Mouse (Mus musculus) limb, embryonic 13.5 days (tissue): ENCODE data around the gene Cox17. TPM values are rescaled to one million over a fixed set of nuclear protein-coding genes. Genes with fewer than 3 reads are reported as not detected.
"Not testable (repeated sequence)": the region's sequence is repeated elsewhere in the genome, so short reads cannot be mapped to it uniquely, and the experiment has no call there.

Experiments used
- ATAC-seq: fragments of 200-750 bp; cut with Nextera tagmentation; 2 replicates; pipeline ENCODE4 v1.8.0; 2017; ENCODE audit warnings: low read depth, moderate number of reproducible peaks, moderate TSS enrichment; ENCODE audit not compliant: low FRiP score
- H3K27ac ChIP-seq: fragments of 300-500 bp; sonication (generic); 2 replicates; pipeline ENCODE4 v1.5.1; 2015; ENCODE audit warnings: inconsistent platforms, mild to moderate bottlenecking, moderate library complexity
- H3K27me3 ChIP-seq: fragments of 300-500 bp; sonication (generic); 2 replicates; pipeline ENCODE4 v1.6.1; 2015; ENCODE audit warnings: mild to moderate bottlenecking, inconsistent platforms
- H3K36me3 ChIP-seq: fragments of 300-500 bp; sonication (generic); 2 replicates; pipeline ENCODE4 v1.6.1; 2015; ENCODE audit warnings: inconsistent platforms, mild to moderate bottlenecking, moderate library complexity
- H3K4me1 ChIP-seq: fragments of 300-500 bp; sonication (generic); 2 replicates; pipeline ENCODE4 v1.6.1; 2015; ENCODE audit warnings: inconsistent platforms
- H3K4me2 ChIP-seq: fragments of 300-500 bp; sonication (generic); replicated peaks from 2 replicates; pipeline ENCODE4 v1.6.1; 2015; ENCODE audit warnings: inconsistent platforms, mild to moderate bottlenecking, moderate library complexity
- H3K4me3 ChIP-seq: fragments of 300-500 bp; sonication (generic); 2 replicates; pipeline ENCODE4 v1.5.1; 2015; ENCODE audit warnings: moderate library complexity, mild to moderate bottlenecking, inconsistent platforms
- H3K9ac ChIP-seq: fragments of 300-500 bp; sonication (generic); 2 replicates; pipeline ENCODE4 v1.6.1; 2015; ENCODE audit warnings: mild to moderate bottlenecking, inconsistent platforms
- H3K9me3 ChIP-seq: fragments of 300-500 bp; sonication (generic); 2 replicates; pipeline ENCODE4 v1.6.1; 2016; ENCODE audit warnings: inconsistent platforms
- WGBS: fragments of 180-500 bp; shearing (Covaris S2); methylation state at CpG from one replicate; pipeline ENCODE4 v1.1.7; 2015; 5-methylcytosine and 5-hydroxymethylcytosine counted together
- polyA plus RNA-seq: library from polyadenylated mRNA; unstranded; fragments of >200 nt; fragmentation: Nextera tagmentation; extraction: Ambion mirVana; gene quantifications from 2 replicates; pipeline ENCODE4 v1.2.1, GENCODE M21; 2015

The Cox17 gene
- polyA plus RNA-seq, 1 experiment from 2014 or later, result 98.8 TPM

DNA sequence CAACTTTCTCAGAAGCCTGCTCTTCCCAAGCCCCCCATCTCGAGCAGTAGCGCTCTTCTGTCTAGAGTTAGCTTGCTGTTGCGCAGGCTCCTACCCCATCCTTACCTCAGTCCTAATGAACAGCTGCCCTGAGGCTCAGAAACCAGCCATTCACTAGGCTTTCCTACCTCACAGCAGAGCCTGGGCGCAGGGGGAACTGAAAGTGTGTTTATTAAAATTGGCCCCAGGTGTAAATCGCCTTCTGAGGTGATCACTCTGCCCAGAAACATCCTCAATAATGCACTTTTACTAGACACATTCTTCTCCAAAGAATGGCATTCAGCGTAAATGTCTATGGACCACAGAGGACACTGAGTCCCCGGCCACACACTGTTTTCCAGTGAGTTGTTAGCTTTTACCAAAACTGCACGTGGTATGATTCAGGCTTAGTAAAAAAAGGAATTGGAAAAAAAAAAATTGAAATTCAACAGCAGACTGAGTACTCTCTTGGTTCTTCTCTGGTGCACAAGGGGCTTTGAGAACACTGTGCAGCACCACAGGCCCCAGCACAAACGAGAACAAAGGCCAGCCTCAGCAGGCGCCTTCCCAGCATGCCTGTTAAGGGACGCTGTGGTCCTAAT, 19.9 kb upstream of the Cox17 start:
- H3K27ac ChIP-seq, result no peak overlapping the region
- H3K4me2 ChIP-seq, result no peak overlapping the region
- no peaks in the 10 kb centered on the region for H3K9me3 ChIP-seq
- H3K36me3 ChIP-seq, result no peaks in the 10 kb centered on the region
- H3K4me1 ChIP-seq, result no peaks in the 10 kb centered on the region
- no peak overlapping the region for H3K9ac ChIP-seq
- ATAC-seq, result no peak
- H3K27me3 ChIP-seq, result no peaks in the 10 kb centered on the region
- no peak overlapping the region for H3K4me3 ChIP-seq
- 72% methylated on average over 11 of the region's 11 CpGs for WGBS

GRCm38 (mm10) chr16:38329340-38329739, 17.5 kb upstream of the Cox17 start:
- H3K27ac ChIP-seq, result no peak overlapping the region
- no peaks in the 10 kb centered on the region for H3K4me1 ChIP-seq
- H3K9ac ChIP-seq, result no peak overlapping the region
- no peak for ATAC-seq
- H3K4me2 ChIP-seq, result no peak overlapping the region
- H3K4me3 ChIP-seq, result no peak overlapping the region
- H3K9me3 ChIP-seq, result no peaks in the 10 kb centered on the region
- no peaks in the 10 kb centered on the region for H3K27me3 ChIP-seq
- WGBS, result 88% methylated on average over 3 of the region's 3 CpGs
- no peaks in the 10 kb centered on the region for H3K36me3 ChIP-seq

GRCm38 (mm10) chr16:38334431-38334830, 12.4 kb upstream of the Cox17 start:
- no peak for ATAC-seq
- Histone ChIP-seq H3K27me3 (no peaks in the 10 kb centered on the region), H3K36me3 (no peaks in the 10 kb centered on the region), H3K9me3 (no peaks in the 10 kb centered on the region), H3K4me3 (no peak overlapping the region), H3K4me2 (no peak overlapping the region), H3K27ac (no peak overlapping the region), H3K9ac (no peak overlapping the region), H3K4me1 (no peaks in the 10 kb centered on the region)
- WGBS, result 14% methylated on average over 6 of the region's 6 CpGs

DNA sequence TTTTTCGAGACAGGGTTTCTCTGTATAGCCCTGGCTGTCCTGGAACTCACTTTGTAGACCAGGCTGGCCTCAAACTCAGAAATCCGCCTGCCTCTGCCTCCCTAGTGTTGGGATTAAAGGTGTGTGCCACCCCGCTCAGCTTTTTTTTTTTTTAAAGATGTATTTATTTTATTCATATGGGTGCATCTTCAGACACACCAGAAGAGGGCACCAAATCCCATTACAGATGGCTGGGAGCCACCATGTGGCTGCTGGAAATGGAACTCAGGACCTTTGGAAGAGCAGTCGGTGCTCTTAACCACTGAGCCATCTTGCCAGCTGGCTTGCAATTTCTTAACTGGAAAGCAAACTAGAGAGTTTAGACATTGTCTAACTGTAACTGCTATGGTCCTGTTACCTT, 8.7 kb upstream of the Cox17 start:
- H3K4me1 ChIP-seq, result not testable (repeated sequence)
- WGBS, result 88% methylated on average over 4 of the region's 4 CpGs

GRCm38 (mm10) chr16:38341396-38342324, 5.1 kb upstream of the Cox17 start, which contains the start of gene Maats1:
Gene Maats1 (minus strand): TSS chr16:38342143.
- Histone ChIP-seq H3K27ac (no peak within 1 kb of the TSS), H3K4me1 (peaks cover 14% of the 10 kb centered on the region), H3K9me3 (0 out of 2 replicates have a peak, but pooled peaks cover 6% of the 10 kb centered on the region), H3K4me2 (peak within 1 kb of the TSS; percentile 71), H3K36me3 (no peaks in the 10 kb centered on the region), H3K9ac (peak within 1 kb of the TSS; percentile 62), H3K27me3 (no peaks in the 10 kb centered on the region), H3K4me3 (peak within 1 kb of the TSS; percentile 41)
- WGBS, result 9% methylated on average over 30 of the region's 30 CpGs
- ATAC-seq, result peak; percentile 86

More for the DNA sequence above, 8.7 kb upstream of the Cox17 start:
- H3K4me3 ChIP-seq, H3K27ac ChIP-seq, H3K9me3 ChIP-seq, H3K36me3 ChIP-seq, ATAC-seq, H3K9ac ChIP-seq, H3K4me2 ChIP-seq, H3K27me3 ChIP-seq: not testable (repeated sequence)

- WGBS, result 79% methylated on average over 3 of the region's 3 CpGs
- Histone ChIP-seq H3K27me3 (no peaks in the 10 kb centered on the region), H3K9me3 (0 out of 2 replicates have a peak, but pooled peaks cover 3% of the 10 kb centered on the region), H3K36me3 (peaks cover 11% of the 10 kb centered on the region; the same call in 1 of the 2 replicates), H3K4me2 (no peak overlapping the region), H3K4me3 (no peak overlapping the region), H3K9ac (no peak overlapping the region), H3K4me1 (peaks cover 20% of the 10 kb centered on the region), H3K27ac (no peak overlapping the region)
- 0 out of 2 replicates have a peak, but pooled peaks have one; percentile 46 for ATAC-seq
These were observed 1.7 kb upstream of the Cox17 start for GRCm38 (mm10) chr16:38344941-38345725.

DNA sequence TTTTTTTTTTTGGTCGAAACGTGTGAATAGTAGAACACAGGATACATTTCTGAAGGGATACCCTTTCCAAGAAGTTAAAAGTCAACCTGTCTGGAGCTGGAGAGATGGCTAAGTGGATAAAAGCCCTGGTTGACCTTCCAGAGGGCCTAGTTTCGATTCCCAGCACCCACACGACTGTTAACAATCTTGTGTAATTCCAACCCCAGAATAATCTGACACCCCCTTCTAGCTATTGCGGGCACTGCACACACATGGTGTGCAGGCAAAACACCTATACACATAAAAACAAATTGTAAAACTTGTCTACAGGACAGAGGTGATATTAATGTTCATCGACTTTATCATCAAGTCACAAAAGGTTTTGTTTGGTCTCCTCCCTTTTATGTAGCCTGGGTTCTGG, 797 bp downstream of the Cox17 start:
- Histone ChIP-seq H3K4me2 (peak overlapping the region; percentile 63), H3K36me3 (peaks cover 33% of the 10 kb centered on the region), H3K9ac (no peak overlapping the region), H3K4me1 (peaks cover 13% of the 10 kb centered on the region), H3K4me3 (peak overlapping the region; percentile 64), H3K27me3 (no peaks in the 10 kb centered on the region), H3K27ac (no peak overlapping the region), H3K9me3 (no peaks in the 10 kb centered on the region)
- 56% methylated on average over 6 of the region's 6 CpGs for WGBS
- ATAC-seq, result no peak

DNA sequence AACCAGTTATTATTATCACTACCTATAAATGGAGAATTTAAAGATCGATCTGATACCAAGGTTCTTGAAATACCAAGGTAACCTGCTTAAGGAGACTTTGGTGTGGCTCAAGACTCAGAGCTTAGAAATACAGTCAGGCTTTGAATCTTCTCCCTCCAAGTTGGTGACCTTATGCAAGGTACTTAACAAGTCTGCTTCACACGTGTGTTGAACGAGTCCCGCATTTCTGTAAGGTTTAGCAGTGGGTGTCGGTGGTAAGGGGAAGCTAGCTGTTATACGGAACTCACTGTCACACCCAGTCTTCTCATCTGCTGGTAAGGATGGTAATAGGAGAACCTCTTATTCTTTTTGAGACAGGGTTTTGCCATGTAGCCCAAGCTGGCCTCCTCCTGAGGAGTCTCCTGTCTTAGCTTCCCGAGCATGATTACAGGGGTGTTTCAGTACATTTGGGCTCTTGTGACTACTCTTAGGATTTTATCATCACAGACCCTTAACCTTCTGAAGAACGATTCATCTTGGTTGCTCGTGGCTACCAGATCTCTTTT, 1.5 kb downstream of the Cox17 start:
- no peak for ATAC-seq
- peak overlapping the region; percentile 17; the same call in 1 of the 2 replicates for H3K4me2 ChIP-seq
- H3K27ac ChIP-seq, result no peak overlapping the region
- 86% methylated on average over 9 of the region's 9 CpGs for WGBS
- H3K9ac ChIP-seq, result no peak overlapping the region
- H3K4me3 ChIP-seq, result no peak overlapping the region
- peaks cover 13% of the 10 kb centered on the region for H3K4me1 ChIP-seq
- H3K27me3 ChIP-seq, result no peaks in the 10 kb centered on the region
- peaks cover 33% of the 10 kb centered on the region for H3K36me3 ChIP-seq
- no peaks in the 10 kb centered on the region for H3K9me3 ChIP-seq

DNA sequence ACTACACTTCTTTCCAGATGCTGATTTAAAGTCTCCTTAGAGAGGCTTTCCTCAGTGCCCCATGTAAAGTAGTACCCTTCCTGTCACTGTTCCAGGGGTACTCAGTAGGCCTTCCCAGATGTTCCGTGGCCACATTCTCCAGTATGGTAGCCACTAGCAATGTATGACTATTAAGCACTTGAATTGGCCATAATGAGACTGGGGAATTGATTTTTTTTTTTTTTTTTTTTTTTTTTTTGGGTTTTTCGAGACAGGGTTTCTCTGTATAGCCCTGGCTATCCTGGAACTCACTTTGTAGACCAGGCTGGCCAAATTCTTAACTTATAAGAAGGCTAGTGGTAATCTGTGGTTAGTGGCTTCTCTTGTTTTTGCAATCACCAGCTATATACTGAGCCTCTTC, 3.1 kb downstream of the Cox17 start:
- H3K4me1 ChIP-seq, result peaks cover 8% of the 10 kb centered on the region
- H3K4me2 ChIP-seq, result no peak overlapping the region
- H3K9ac ChIP-seq, result no peak overlapping the region
- peaks cover 40% of the 10 kb centered on the region for H3K36me3 ChIP-seq
- H3K27ac ChIP-seq, result no peak overlapping the region
- WGBS, result 85% methylated on average over 2 of the region's 2 CpGs
- no peak for ATAC-seq
- no peaks in the 10 kb centered on the region for H3K9me3 ChIP-seq
- no peak overlapping the region for H3K4me3 ChIP-seq
- no peaks in the 10 kb centered on the region for H3K27me3 ChIP-seq

DNA sequence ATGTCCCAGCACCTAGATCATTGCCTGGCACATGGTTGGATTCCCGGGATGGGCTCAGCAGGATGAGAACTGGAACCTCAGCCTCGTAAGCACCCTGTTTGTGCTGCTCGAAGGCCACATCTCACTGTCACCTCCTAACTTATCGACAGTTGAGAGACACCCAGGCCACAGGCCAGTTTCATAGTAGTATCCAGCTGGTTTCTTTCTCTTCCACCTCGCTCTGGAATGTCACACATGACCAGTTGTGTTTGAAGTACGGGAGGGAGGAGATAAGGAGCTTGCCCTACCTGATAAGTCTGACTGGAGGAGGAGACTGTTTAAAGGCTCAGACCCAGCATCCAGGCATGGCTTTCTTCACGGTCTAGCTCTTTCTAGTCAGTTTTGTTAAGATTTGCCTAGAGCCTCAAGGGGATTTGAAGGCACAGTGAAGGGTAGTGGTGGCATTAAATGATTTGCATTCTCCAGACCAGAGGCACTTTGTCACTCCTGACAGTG, 3.6 kb downstream of the Cox17 start:
- Histone ChIP-seq H3K4me1 (peaks cover 6% of the 10 kb centered on the region), H3K4me3 (no peak overlapping the region), H3K27ac (no peak overlapping the region), H3K36me3 (peaks cover 40% of the 10 kb centered on the region), H3K9me3 (no peaks in the 10 kb centered on the region), H3K27me3 (no peaks in the 10 kb centered on the region), H3K9ac (no peak overlapping the region), H3K4me2 (no peak overlapping the region)
- no peak for ATAC-seq
- WGBS, result 73% methylated on average over 7 of the region's 7 CpGs

- Histone ChIP-seq H3K36me3 (peaks cover 40% of the 10 kb centered on the region), H3K4me3 (no peak overlapping the region), H3K9me3 (no peaks in the 10 kb centered on the region), H3K27me3 (no peaks in the 10 kb centered on the region), H3K4me2 (no peak overlapping the region), H3K9ac (no peak overlapping the region), H3K4me1 (peaks cover 6% of the 10 kb centered on the region), H3K27ac (no peak overlapping the region)
- 69% methylated on average over 6 of the region's 6 CpGs for WGBS
- no peak for ATAC-seq
These were observed 4.1 kb downstream of the Cox17 start for GRCm38 (mm10) chr16:38350939-38351338.
